Comparison of ENCODE assay signal across 13 mouse cellular contexts in genomic region chr16:92824003-92824722, GRCm38 (mm10). TPM values are rescaled to one million over a fixed set of nuclear protein-coding genes. Genes with fewer than 3 reads are reported as not detected.
DNase-seq lines count a peak whose midpoint lies in the region; ATAC-seq lines count a peak whose summit lies in the region.
"Had no signal": no experiment of that assay in that cellular context is flagged by ENCODE, and none has a peak within 500 bp of the region (broad histone marks: within the 10 kb centered on the region; RNA-seq: fewer than 3 reads in every experiment).

No protein-coding gene starts in this region.

- H3K27me3 ChIP-seq in kidney, embryonic 16.5 days (ENCODE audit: insufficient read depth, low read length) = no peaks in the 10 kb centered on the region
- 0 out of 2 replicates have a peak, but pooled peaks cover 4% of the 10 kb centered on the region for H3K27me3 ChIP-seq in liver, embryonic 15.5 days
- H3K27me3 ChIP-seq: forebrain, embryonic 12.5 days; Patski had no signal

- H3K9me3 ChIP-seq in kidney, embryonic 16.5 days (ENCODE audit: low read length) = no peaks in the 10 kb centered on the region
- no peaks in the 10 kb centered on the region for H3K9me3 ChIP-seq in liver, embryonic 15.5 days (replicated peaks)
- H3K9me3 ChIP-seq: forebrain, embryonic 12.5 days; limb, embryonic 10.5 days had no signal

- 78% methylated on average over 6 of the region's 6 CpGs for WGBS in kidney, embryonic 16.5 days
- 25% methylated on average over 6 of the region's 6 CpGs for WGBS in liver, embryonic 15.5 days (ENCODE audit: insufficient replicate concordance)

- H3K36me3 ChIP-seq in kidney, embryonic 16.5 days (ENCODE audit: insufficient read depth, low read length) = no peaks in the 10 kb centered on the region
- no peaks in the 10 kb centered on the region; the same call in 1 of the 2 replicates for H3K36me3 ChIP-seq in liver, embryonic 15.5 days (replicated peaks)
- H3K36me3 ChIP-seq: forebrain, embryonic 12.5 days; limb, embryonic 10.5 days had no signal

- H3K27ac ChIP-seq in kidney, embryonic 16.5 days (ENCODE audit: low read length) = no peak overlapping the region
- peak overlapping the region; percentile 90 for H3K27ac ChIP-seq in liver, embryonic 15.5 days (replicated peaks)
- H3K27ac ChIP-seq: forebrain, embryonic 12.5 days; layer of hippocampus, adult 2 months; limb, embryonic 10.5 days had no signal

- H3K4me2 ChIP-seq in kidney, embryonic 16.5 days (replicated peaks; ENCODE audit: low read depth, low read length) = no peak overlapping the region
- peak overlapping the region; percentile 78 for H3K4me2 ChIP-seq in liver, embryonic 15.5 days
- H3K4me2 ChIP-seq: forebrain, embryonic 12.5 days had no signal

- H3K4me3 ChIP-seq in kidney, embryonic 16.5 days (ENCODE audit: low read length) = no peak overlapping the region
- H3K4me3 ChIP-seq in liver, embryonic 15.5 days (replicated peaks) = peak overlapping the region; percentile 73
- H3K4me3 ChIP-seq: forebrain, embryonic 12.5 days; limb, embryonic 10.5 days had no signal

- no peak for DNase-seq in kidney, adult 18-20 months
- DNase-seq in CD4-positive helper T cell, adult 2 months (ENCODE audit: low read depth, low spot score) = peak; percentile 68
- peak; percentile 66 for DNase-seq in Muller cell, postnatal 12 days (ENCODE audit: inconsistent ontology term)
- no peak for DNase-seq in frontal cortex, postnatal 10 days (ENCODE audit: low spot score in 2 of 2)
- no peak for DNase-seq in right cerebral cortex, postnatal 4 days
- DNase-seq: kidney, adult 2 months; thymus, adult 18-20 months had no signal

- ATAC-seq in kidney, embryonic 16.5 days (ENCODE audit: low FRiP score, low TSS enrichment) = peak; percentile 40; the same call in 1 of the 2 replicates
- ATAC-seq in liver, embryonic 15.5 days (ENCODE audit: insufficient read depth) = no peak

- H3K4me1 ChIP-seq in kidney, embryonic 16.5 days (ENCODE audit: insufficient read depth, low read length) = peaks cover 9% of the 10 kb centered on the region; the same call in 1 of the 2 replicates
- peaks cover 72% of the 10 kb centered on the region for H3K4me1 ChIP-seq in liver, embryonic 15.5 days (replicated peaks)

- H3K9ac ChIP-seq in kidney, embryonic 16.5 days (replicated peaks; ENCODE audit: low read length) = no peak overlapping the region
- peak overlapping the region; percentile 77 for H3K9ac ChIP-seq in liver, embryonic 15.5 days
- H3K9ac ChIP-seq: forebrain, embryonic 12.5 days had no signal

RNA-seq across cellular contexts. Expression of gene Runx1, which starts 1.8 kb away (rescaled TPM):
- polyA plus RNA-seq in kidney, embryonic 16.5 days (2015; fragmentation: Nextera tagmentation; extraction: Ambion mirVana) = 1.6 TPM in 2 replicates
- polyA plus RNA-seq in liver, embryonic 15.5 days (2015; fragmentation: Nextera tagmentation; extraction: Ambion mirVana) = 5.6 and 6.0 TPM in 2 replicates

Comparison
In these comparisons a context has a peak if more than half of its experiments do, and no peak if none do; other contexts are left out.
1. DNase-seq: peak in CD4-positive helper T cell, adult 2 months (single experiment) and Muller cell, postnatal 12 days (single experiment); none in kidney, adult 18-20 months (single experiment), frontal cortex, postnatal 10 days (0 of 2) and right cerebral cortex, postnatal 4 days (single experiment).